Mouse (Mus musculus) B cell, adult (primary cell): ENCODE data around the gene Olfr1252. TPM values are rescaled to one million over a fixed set of nuclear protein-coding genes. Genes with fewer than 3 reads are reported as not detected.

ENCODE experiments used
- total RNA-seq: library from RNA; stranded (reverse); gene quantifications from 4 replicates; pipeline ENCODE4 v1.2.4, GENCODE M21; 2023; ENCODE audit not compliant: inconsistent age

Olfr1252 gene
- total RNA-seq: not detected in 4 replicates

GRCm38 (mm10) chr2:89724912-89725311, at the start of gene Olfr1252:
Gene Olfr1252, minus strand, starts transcription at chr2:89725012.

GRCm38 (mm10) chr2:89756990-89757389, 32.2 kb upstream of the Olfr1252 start, which contains the start of gene Olfr1253:
Gene Olfr1253, minus strand, starts transcription at chr2:89757090.

GRCm38 (mm10) chr2:89671836-89672235, 53.0 kb downstream of the Olfr1252 start, which contains the start of gene Olfr1251:
Gene Olfr1251, minus strand, starts transcription at chr2:89671936.

Other genes starting within 250 kb of the Olfr1252 start
- gene Olfr1241, start 237.9 kb downstream of the Olfr1252 start, total RNA-seq: not detected in 4 replicates
- gene Olfr1242, start 226.7 kb downstream of the Olfr1252 start, total RNA-seq: not detected in 4 replicates
- gene Olfr1243, start 193.5 kb downstream of the Olfr1252 start, total RNA-seq: not detected in 4 replicates
- not detected in 4 replicates for gene Olfr1245, start 146.6 kb downstream of the Olfr1252 start, total RNA-seq
- gene Olfr1246, start 131.9 kb downstream of the Olfr1252 start, total RNA-seq: not detected in 4 replicates
- 0.12 TPM in 1 of 4 replicates, not detected in the others for gene Olfr1247, start 110.9 kb downstream of the Olfr1252 start, total RNA-seq
- not detected in 4 replicates for gene Olfr1248, start 106.8 kb downstream of the Olfr1252 start, total RNA-seq
- not detected in 4 replicates for gene Olfr1249, start 90.0 kb downstream of the Olfr1252 start, total RNA-seq
- not detected in 4 replicates for gene Olfr1250, start 63.5 kb downstream of the Olfr1252 start, total RNA-seq
- not detected in 4 replicates for gene Olfr1251, start 53.1 kb downstream of the Olfr1252 start, total RNA-seq
- not detected in 4 replicates for gene Olfr1253, start 32.1 kb upstream of the Olfr1252 start, total RNA-seq
- not detected in 4 replicates for gene Olfr1254, start 68.6 kb upstream of the Olfr1252 start, total RNA-seq
- gene Olfr1255, start 87.0 kb upstream of the Olfr1252 start, total RNA-seq: not detected in 4 replicates
- not detected in 4 replicates for gene Olfr1256, start 116.5 kb upstream of the Olfr1252 start, total RNA-seq
- gene Olfr48, start 123.2 kb upstream of the Olfr1252 start, total RNA-seq: not detected in 4 replicates
- gene Olfr1257, start 153.4 kb upstream of the Olfr1252 start, total RNA-seq: not detected in 4 replicates
- gene Olfr1258, start 202.3 kb upstream of the Olfr1252 start, total RNA-seq: not detected in 4 replicates
- not detected in 4 replicates for gene Olfr1259, start 223.7 kb upstream of the Olfr1252 start, total RNA-seq
- gene Olfr1260, start 249.3 kb upstream of the Olfr1252 start, total RNA-seq: not detected in 4 replicates